Mouse (Mus musculus) spleen, postnatal 10 days (tissue): ENCODE measurements at regions not wholly inside any gene's neighbourhood (a gene's known extent, or its start where the extent isn't known, plus 50 kb on each side); places are given as distances from the start of the nearest gene placed in this dataset.

ENCODE experiments used
- DNase-seq, 2 experiments: peaks; one replicate each; pipeline ENCODE4 v3.0.0; 2021 to 2022; ENCODE audit warnings: low spot score in 2 of 2

- DNase-seq: no peak
Measured at GRCm38 (mm10) chr4:93450831-93451230, 115.5 kb upstream of the Tusc1 start.

- DNase-seq: no peak
Measured at GRCm38 (mm10) chr4:93444666-93445065, 109.4 kb upstream of the Tusc1 start.

GRCm38 (mm10) chr4:93438587-93439336, 103.5 kb upstream of the Tusc1 start:
- DNase-seq: no peak

GRCm38 (mm10) chr4:93437386-93438130, 102.2 kb upstream of the Tusc1 start:
- no peak for DNase-seq

- DNase-seq: no peak
Measured at GRCm38 (mm10) chr4:93412695-93413094, 77.4 kb upstream of the Tusc1 start.

- DNase-seq: no peak
Measured at GRCm38 (mm10) chr4:93406876-93407275, 71.6 kb upstream of the Tusc1 start.

GRCm38 (mm10) chr4:93400579-93400978, 65.3 kb upstream of the Tusc1 start:
- no peak for DNase-seq
